8 mouse cellular contexts compared by ENCODE assay signal in the genomic region with DNA sequence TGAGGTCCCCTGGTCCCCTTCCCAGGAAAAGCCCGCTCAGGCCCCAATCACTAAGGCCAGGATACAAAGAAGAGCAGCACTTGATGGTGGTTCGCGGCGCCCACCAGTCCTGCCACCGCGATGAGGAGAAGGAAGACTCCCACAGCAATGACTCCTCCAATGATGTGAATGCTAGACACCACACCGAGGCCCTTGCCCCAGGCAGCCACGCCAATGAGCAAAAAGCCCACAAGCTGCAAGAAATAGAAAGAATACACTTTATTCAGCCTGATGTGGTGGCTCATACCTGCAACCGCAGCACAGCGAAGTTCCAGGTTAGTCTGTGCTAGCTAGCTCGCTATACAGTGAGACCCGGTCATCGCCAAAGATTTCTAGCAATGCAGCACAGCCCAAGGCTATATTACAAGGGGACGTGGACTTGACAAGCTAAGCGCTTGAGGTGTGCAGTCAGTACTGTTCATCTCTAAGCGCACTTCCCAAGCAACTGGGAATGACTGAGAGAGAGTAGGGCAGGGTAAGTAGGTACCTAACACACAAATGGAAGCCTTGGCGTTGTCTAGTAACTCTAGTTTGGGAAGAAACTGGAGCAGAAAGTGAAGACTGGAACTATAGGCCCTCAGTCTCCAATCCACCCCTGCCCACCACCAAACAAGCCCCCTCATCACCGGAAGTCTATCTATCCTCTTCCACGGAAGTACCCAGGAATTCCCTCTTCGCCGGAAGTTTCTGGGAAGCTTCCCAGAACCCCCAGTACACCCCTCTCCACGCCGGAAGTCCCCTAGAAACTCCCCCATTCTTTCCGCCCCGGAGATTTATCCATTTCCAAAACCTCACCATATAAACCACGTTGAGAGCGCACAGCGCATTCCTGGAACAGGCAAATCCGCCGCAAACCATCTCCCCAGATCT. TPM values are rescaled to one million over a fixed set of nuclear protein-coding genes. Genes with fewer than 3 reads are reported as not detected.
DNase-seq lines count a peak whose midpoint lies in the region; ATAC-seq lines count a peak whose summit lies in the region.

No protein-coding gene starts in this region.

- H3K27ac ChIP-seq in hindbrain, embryonic 12.5 days = peak overlapping the region; percentile 94
- peak overlapping the region; percentile 88 for H3K27ac ChIP-seq in midbrain, embryonic 11.5 days (ENCODE audit: low read depth, low read length)

- peaks cover 37% of the 10 kb centered on the region for H3K36me3 ChIP-seq in hindbrain, embryonic 12.5 days
- H3K36me3 ChIP-seq in midbrain, embryonic 11.5 days (ENCODE audit: control insufficient read depth, insufficient read depth, low read length) = peaks cover 32% of the 10 kb centered on the region

- no peaks in the 10 kb centered on the region for H3K27me3 ChIP-seq in hindbrain, embryonic 12.5 days
- no peaks in the 10 kb centered on the region for H3K27me3 ChIP-seq in midbrain, embryonic 11.5 days (ENCODE audit: control insufficient read depth, insufficient read depth, low read length)

- no peaks in the 10 kb centered on the region for H3K9me3 ChIP-seq in hindbrain, embryonic 12.5 days (replicated peaks)
- no peaks in the 10 kb centered on the region for H3K9me3 ChIP-seq in midbrain, embryonic 11.5 days (ENCODE audit: control insufficient read depth, low read length)

- 9% methylated on average over 30 of the region's 30 CpGs for WGBS in hindbrain, embryonic 12.5 days
- WGBS in midbrain, embryonic 11.5 days = 10% methylated on average over 30 of the region's 30 CpGs

- peaks cover 43% of the 10 kb centered on the region for H3K4me1 ChIP-seq in hindbrain, embryonic 12.5 days
- H3K4me1 ChIP-seq in midbrain, embryonic 11.5 days (ENCODE audit: control insufficient read depth, insufficient read depth, low read length) = peaks cover 21% of the 10 kb centered on the region

- peak overlapping the region; percentile 96 for H3K4me2 ChIP-seq in hindbrain, embryonic 12.5 days (replicated peaks)
- H3K4me2 ChIP-seq in midbrain, embryonic 11.5 days = peak overlapping the region; percentile 97

- H3K9ac ChIP-seq in hindbrain, embryonic 12.5 days = peak overlapping the region; percentile 76
- H3K9ac ChIP-seq in midbrain, embryonic 11.5 days (ENCODE audit: low read length) = peak overlapping the region; percentile 79

- peak overlapping the region; percentile 58 for H3K4me3 ChIP-seq in hindbrain, embryonic 12.5 days
- peak overlapping the region; percentile 63 for H3K4me3 ChIP-seq in midbrain, embryonic 11.5 days (ENCODE audit: low read depth, low read length)

- DNase-seq in frontal cortex, postnatal 25 days (ENCODE audit: low spot score in 2 of 2) = no peak
- peak; percentile 20 for DNase-seq in thymus, postnatal 0 days (ENCODE audit: low spot score)
- no peak for DNase-seq in thymus, postnatal 14 days
- peak; percentile 95 for DNase-seq in midbrain, embryonic 11.5 days (ENCODE audit: low spot score, missing footprints)
- no peak for DNase-seq in urinary bladder, postnatal 10 days (ENCODE audit: low spot score)
- DNase-seq in kidney, adult 9 months = no peak

- ATAC-seq in frontal cortex, adult (ENCODE audit: low TSS enrichment) = peak; percentile 14
- ATAC-seq in hindbrain, embryonic 12.5 days (ENCODE audit: low FRiP score) = peak; percentile 83
- peak; percentile 76 for ATAC-seq in midbrain, embryonic 11.5 days (ENCODE audit: low FRiP score)

RNA-seq across cellular contexts. Expression of gene Tspan31, which starts 0.5 kb away (rescaled TPM):
- 49.9 and 60.5 TPM in 2 replicates for polyA plus RNA-seq in thymus, postnatal 0 days (2015; fragmentation: Nextera tagmentation; extraction: Ambion mirVana)
- 141 and 148 TPM in 2 replicates for polyA plus RNA-seq in hindbrain, embryonic 12.5 days (2016; fragmentation: Nextera tagmentation; extraction: Ambion mirVana)
- 98.6 and 117 TPM in 2 replicates for polyA plus RNA-seq in midbrain, embryonic 11.5 days (2014; fragmentation: Nextera tagmentation; extraction: Ambion mirVana)

RNA-seq across cellular contexts. Expression of gene Agap2, which starts 5.5 kb away (rescaled TPM):
- 12.3 and 13.5 TPM in 2 replicates for polyA plus RNA-seq in thymus, postnatal 0 days (2015; fragmentation: Nextera tagmentation; extraction: Ambion mirVana)
- polyA plus RNA-seq in hindbrain, embryonic 12.5 days (2016; fragmentation: Nextera tagmentation; extraction: Ambion mirVana) = 1.7 and 2.0 TPM in 2 replicates
- 0.66 and 0.89 TPM in 2 replicates for polyA plus RNA-seq in midbrain, embryonic 11.5 days (2014; fragmentation: Nextera tagmentation; extraction: Ambion mirVana)

RNA-seq across cellular contexts. Expression of gene Cdk4, which starts 6.2 kb away (rescaled TPM):
- polyA plus RNA-seq in thymus, postnatal 0 days (2015; fragmentation: Nextera tagmentation; extraction: Ambion mirVana) = 889 and 1,028 TPM in 2 replicates
- 1,725 and 1,814 TPM in 2 replicates for polyA plus RNA-seq in hindbrain, embryonic 12.5 days (2016; fragmentation: Nextera tagmentation; extraction: Ambion mirVana)
- 2,818 and 2,848 TPM in 2 replicates for polyA plus RNA-seq in midbrain, embryonic 11.5 days (2014; fragmentation: Nextera tagmentation; extraction: Ambion mirVana)

RNA-seq across cellular contexts. Expression of gene March9, which starts 9.6 kb away (rescaled TPM):
- 0.30 and 0.52 TPM in 2 replicates for polyA plus RNA-seq in thymus, postnatal 0 days (2015; fragmentation: Nextera tagmentation; extraction: Ambion mirVana)
- 5.4 and 6.1 TPM in 2 replicates for polyA plus RNA-seq in hindbrain, embryonic 12.5 days (2016; fragmentation: Nextera tagmentation; extraction: Ambion mirVana)
- 3.2 and 3.7 TPM in 2 replicates for polyA plus RNA-seq in midbrain, embryonic 11.5 days (2014; fragmentation: Nextera tagmentation; extraction: Ambion mirVana)

RNA-seq across cellular contexts. Expression of gene Cyp27b1, which starts 21.5 kb away (rescaled TPM):
- polyA plus RNA-seq in thymus, postnatal 0 days (2015; fragmentation: Nextera tagmentation; extraction: Ambion mirVana) = 0.05 and 0.09 TPM in 2 replicates
- 0.25 TPM in 1 of 2 replicates, not detected in the other for polyA plus RNA-seq in hindbrain, embryonic 12.5 days (2016; fragmentation: Nextera tagmentation; extraction: Ambion mirVana)
- not detected in 2 replicates for polyA plus RNA-seq in midbrain, embryonic 11.5 days (2014; fragmentation: Nextera tagmentation; extraction: Ambion mirVana)

Comparison
In these comparisons a context has a peak if more than half of its experiments do, and no peak if none do; other contexts are left out.
1. DNase-seq: peak in thymus, postnatal 0 days (single experiment) and midbrain, embryonic 11.5 days (single experiment); none in frontal cortex, postnatal 25 days (0 of 2), thymus, postnatal 14 days (single experiment), urinary bladder, postnatal 10 days (single experiment) and kidney, adult 9 months (single experiment).
2. ATAC-seq: peak in every context shown above with its lines; median percentile 83 in hindbrain, embryonic 12.5 days; 76 in midbrain, embryonic 11.5 days; 14 in frontal cortex, adult.